Mouse (Mus musculus) frontal cortex, adult 2 months (tissue): ENCODE results near the gene Ppard. TPM values are rescaled to one million over a fixed set of nuclear protein-coding genes. Genes with fewer than 3 reads are reported as not detected.

ENCODE experiments used
- DNase-seq, 2 experiments: peaks; one replicate each; pipeline ENCODE4 v3.0.0; 2022; ENCODE audit warnings: low spot score in 1 of 2; ENCODE audit errors: extremely low spot score in 1 of 2
- polyA plus RNA-seq: library from polyadenylated mRNA; depleted of rRNA; stranded (reverse); fragments of >200 nt; gene quantifications from 2 replicates; pipeline ENCODE4 v1.2.3, GENCODE M21; 2012

Ppard gene
- polyA plus RNA-seq, 1 experiment: 21.2 TPM

DNA sequence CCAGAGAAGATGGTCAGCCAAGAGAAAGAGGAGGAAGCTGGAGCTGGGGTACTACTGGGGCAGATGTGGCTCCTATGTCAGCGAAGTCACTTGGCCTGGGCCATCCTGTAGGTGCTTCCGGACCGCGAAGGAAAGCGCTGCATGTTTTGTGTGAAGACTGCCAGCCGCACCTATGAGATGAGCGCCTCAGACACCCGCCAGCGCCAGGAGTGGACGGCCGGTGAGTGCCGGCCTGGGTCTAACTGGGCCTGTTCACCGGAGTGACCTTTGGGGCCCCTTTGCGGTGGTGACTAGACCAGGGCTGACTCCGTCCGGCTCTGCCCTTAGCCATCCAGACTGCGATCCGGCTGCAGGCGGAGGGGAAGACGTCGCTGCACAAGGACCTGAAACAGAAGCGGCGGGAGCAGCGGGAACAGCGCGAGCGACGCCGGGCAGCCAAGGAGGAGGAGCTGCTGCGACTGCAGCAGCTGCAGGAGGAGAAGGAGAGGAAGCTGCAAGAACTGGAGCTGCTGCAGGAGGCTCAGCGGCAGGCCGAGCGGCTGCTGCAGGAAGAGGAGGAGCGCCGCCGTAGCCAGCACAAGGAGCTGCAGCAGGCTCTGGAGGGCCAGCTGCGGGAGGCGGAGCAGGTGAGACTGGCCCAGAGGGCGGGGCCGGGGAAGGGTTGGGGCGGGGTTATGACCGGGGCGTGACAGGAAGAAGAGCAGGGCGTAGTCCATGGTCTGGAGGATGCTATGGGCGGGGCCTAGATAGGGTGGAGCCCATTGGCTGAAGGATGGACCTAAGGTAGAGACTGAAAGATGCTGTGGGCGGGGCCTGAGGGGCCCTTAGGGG, 8.7 kb upstream of the Ppard start:
- DNase-seq: peak; percentile 76 to 91

DNA sequence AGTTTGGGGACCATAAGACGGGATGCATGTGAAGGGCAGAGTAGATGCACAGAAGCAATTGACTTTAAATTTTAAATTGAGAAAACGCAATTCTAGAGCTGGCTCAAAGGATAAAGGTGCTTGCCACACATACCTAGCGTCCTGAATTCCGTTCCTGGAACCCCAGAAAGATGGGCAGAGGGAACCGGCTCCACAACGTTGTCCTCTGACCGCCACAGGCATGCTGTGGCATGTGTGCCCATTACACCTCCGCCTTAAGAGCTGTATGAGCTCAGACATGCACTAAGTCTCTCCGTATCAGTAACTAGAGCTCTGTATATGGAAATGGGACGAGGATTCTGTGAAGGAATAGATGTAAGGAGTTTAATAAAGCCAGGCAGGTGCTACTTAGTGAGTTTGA, 7.9 kb upstream of the Ppard start:
- no peak for DNase-seq

DNA sequence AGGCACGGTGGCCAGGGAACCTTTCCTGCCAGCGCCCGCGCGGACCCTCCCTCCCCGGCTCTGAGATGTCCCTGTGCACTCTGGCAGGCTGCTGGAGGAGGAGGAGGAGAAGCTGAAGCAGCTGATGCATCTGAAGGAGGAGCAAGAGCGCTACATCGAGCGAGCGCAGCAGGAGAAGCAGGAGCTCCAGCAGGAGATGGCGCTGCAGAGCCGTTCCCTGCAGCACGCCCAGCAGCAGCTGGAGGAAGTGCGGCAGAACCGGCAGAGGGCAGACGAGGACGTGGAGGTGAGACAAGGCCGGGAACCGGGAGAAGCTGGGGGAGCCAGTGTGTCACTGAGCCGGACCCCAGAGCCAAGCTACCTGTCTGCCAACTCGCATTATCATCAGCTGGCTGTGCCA, 6.5 kb upstream of the Ppard start:
- peak; percentile 89 to 95 for DNase-seq

DNA sequence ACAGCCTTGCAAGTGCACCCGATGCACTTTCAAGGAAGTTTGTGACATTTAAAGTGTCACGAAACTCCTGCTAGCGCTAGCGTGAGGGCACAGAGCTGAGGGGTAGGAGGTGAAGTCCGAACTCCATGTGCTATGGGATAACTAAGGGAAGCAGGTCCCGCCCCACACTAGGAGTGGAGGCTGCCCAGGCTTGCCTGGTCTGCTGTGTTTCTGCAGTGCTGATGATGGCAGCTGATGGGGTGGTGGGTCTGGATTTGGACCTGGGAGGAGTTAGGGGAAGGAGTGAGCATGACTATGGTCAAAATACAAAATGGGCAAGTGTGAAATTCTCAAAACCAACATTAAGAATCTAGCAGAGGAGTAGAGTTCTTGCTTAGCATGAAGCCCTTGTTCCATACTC, 2.0 kb upstream of the Ppard start:
- DNase-seq: no peak

DNA sequence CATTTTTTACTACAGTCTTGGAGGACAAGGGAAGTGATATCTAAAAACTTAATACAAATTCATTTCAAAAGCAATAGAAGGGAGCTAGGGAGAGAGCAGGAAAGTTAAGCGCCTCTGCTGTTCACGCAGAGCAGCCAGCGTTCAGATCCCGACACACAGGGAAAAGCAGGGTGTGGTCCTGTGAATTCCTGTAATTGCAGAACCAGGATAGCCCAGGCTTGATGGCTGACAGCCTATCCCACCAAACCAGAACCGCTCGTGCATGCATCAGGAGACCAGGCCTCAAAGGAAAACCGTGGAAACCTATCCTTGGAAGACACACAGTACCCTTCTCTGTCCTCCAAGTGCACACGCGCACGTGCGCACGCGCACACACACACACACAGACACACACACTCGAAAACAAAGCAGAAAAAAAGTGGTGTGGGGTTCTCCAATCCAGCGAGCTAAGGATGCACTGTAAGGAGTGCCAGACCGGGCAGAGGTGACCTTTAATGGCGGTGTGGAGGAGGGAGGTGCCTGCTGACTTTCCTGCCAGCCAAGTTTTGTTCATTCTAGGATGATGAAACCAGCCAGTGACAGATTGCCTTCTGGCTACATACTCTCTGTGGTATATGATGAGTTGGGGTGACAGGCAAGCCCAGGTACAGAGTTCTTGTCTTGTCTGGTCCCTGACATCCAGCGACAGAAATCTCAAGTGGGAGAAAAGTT, 1.3 kb upstream of the Ppard start:
- no peak for DNase-seq

DNA sequence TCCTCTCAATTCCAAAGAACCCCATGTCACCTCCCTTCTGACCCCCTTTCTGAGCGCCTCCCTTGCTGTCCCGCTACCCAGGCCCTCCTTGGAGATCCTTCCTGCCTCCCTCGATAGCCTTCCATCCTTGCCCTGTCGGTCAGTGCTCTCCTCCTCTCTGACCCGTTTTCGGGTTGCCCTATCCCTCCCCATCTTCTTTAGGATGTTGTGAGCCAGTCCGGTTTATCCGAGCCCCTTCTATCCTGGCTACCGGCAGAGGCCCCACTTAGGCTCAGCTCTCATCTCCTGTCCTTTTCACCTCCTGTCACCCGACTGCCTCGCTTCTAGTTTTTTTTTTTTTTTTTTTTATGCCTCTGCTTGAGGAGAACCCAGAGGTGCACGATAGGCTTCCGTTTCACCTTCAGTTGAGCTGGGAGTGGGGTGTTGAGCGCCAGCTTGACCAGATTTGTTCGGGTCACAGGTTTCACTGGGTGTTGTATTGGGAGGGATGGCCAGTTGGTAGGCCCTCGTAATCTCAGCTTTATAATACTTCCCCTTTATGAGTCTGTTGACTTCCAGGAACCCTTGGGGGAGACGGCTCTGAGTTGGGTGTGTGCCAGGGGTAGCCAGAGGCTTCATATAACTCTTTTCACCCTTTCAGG, 711 bp downstream of the Ppard start:
- DNase-seq: no peak

DNA sequence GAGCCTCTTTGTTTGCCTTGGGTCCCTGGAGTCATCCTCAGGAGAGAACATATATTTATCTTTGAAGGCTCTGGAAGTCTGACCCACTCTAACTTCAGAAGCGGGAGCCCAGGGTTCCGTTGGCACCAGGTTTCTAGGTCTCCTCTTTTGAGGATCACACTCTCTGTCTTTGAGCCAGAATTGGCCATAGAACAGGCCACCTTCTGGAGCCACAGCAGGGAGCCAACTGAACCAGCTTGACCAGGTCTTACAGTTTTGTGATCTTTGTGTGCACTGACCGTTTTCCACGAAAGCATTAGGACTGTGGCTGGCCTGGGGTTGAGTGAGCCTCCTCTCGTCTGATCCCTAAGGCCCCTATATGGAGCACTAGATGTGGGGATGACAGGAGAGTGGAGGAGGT, 2.1 kb downstream of the Ppard start:
- no peak for DNase-seq

DNA sequence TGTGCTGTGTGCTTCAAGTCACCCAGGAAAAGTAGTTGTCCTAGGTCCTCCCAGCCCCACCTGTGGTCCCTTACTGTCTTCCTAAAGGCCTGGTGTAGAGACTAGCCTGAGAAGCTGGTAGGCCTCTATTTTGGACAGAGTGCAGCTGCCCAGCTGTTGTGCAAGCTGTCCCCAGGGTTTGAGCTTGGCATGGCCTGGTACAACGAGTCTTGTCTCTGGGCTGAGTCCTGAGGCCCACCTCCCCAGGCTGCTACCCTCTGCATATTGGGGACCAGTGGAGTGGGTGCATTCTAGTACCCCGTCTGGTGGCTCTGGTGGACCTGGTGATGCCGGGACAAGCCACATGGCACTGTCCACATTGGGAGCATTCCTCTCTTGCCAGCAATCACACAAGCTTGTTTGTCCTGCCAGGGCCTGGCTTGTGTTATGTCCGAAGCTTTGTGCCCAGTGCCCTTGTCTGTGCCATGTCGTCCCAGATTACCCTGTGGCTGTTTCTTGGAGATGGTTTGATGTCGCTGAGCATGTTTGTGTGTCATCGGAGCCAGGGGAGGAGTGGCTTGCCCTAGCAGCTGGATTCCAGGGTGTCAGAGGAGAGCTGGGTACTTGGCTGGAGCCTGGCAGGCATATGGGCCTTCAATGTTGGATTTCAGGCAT, 3.6 kb downstream of the Ppard start:
- no peak for DNase-seq

- no peak for DNase-seq
These were observed 4.1 kb downstream of the Ppard start for GRCm38 (mm10) chr17:28236636-28237015.

DNA sequence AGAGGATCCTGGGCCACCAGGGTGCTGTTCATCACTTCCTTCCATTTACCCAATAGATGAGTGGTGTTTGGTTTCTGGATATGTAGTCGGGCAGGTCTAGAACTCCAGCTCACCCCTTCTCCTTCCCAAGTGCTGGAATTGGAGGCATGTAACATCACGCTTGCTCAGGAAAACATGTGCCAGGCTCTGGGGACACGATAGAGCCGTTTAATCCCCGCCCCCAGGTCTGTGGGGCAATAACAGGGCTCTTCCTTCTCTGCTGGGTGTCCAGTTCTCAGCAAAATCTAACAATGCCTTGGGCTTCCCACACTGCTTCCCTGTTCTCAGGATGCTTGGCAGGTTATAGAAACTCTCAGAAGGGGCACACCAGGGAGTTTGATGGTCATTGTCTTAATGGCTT, 4.9 kb downstream of the Ppard start:
- no peak for DNase-seq

DNA sequence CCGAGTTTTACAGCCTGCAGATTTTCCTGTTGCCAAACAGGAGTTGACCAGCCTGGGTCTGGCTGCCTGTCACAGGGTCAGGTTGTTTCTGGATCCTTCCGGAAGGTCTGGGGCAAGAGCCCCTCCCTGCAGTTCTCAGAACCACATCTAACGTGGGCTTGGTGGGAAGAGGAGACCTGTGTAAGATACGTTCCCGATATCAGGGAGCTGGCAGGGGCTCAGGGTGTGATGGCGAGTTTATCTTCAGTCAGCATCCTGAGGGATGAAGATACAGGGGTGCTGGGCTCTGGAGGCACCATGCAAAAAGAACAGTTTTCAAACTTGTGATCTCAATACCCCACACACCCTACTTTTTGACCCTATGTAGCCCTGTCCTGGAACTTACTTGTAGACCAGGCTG, 5.4 kb downstream of the Ppard start:
- no peak for DNase-seq

GRCm38 (mm10) chr17:28240846-28241245, 8.3 kb downstream of the Ppard start:
- DNase-seq: no peak

GRCm38 (mm10) chr17:28242296-28242695, 9.8 kb downstream of the Ppard start:
- DNase-seq: no peak

- DNase-seq: no peak
These were observed 11.7 kb downstream of the Ppard start for GRCm38 (mm10) chr17:28244214-28244613.

- DNase-seq: no peak
These were observed 12.2 kb downstream of the Ppard start for GRCm38 (mm10) chr17:28244714-28245113.

DNA sequence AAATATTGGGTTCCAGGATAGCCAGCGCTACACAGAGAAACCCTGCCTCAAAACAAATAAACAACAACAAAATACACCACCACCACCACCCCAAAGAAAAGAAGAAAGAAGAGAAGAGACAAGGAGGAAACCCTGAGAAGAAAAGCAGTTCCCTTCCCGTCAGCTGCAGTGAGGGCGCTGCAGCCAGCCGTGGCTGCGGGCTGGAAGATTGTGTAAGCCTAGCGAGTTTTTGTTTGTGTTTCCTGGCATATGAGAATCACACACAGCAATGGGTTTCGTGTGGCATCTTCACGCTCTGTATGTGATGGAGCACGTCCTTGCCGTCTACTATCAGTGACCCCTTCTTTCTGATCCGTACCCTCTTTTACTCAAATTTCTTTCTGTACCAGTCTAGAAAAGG, 14.1 kb downstream of the Ppard start:
- no peak for DNase-seq

DNA sequence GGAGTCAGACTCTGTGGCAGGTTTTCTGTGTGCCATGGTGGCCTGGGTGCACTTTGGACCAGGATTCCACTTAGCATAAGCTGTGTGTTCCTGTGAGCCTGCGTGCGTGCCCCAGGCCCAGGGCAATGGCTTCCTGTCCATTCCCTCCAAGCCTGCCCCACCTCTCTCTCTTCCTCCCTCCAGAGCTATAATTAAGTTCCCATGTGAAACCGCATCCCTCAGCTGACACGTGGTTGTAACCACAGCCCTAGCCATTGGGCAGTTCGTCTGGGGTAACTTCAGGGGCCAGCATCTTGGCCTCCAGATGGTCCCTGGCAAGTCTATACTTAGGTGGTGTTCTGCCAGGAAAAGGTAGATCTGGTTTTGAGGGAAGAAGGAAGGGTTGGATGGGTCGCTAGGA, 15.1 kb downstream of the Ppard start:
- no peak for DNase-seq

DNA sequence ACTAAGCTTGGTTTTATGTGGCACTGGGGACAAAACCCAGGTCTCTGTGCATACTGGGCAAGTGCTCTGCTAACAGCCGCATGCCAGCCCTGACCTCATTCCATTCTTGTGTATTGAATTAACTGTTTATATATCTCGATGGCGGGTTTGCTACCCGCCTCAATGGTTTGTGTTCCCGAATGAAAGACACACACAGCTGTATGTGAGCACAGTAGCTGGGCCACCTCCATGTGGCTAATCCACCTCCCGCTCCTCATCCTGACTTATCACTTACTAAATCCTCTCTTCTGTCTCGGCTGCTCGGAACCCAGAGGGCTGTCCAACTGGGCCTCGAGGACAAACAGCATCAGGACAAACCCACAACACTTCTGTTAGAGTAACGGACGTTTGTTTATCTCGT, 16.6 kb downstream of the Ppard start:
- DNase-seq: no peak

- DNase-seq: no peak
These were observed 19.2 kb downstream of the Ppard start for GRCm38 (mm10) chr17:28251579-28252280.

GRCm38 (mm10) chr17:28252281-28252648, 19.8 kb downstream of the Ppard start:
- no peak for DNase-seq

- DNase-seq: no peak
These were observed 20.7 kb downstream of the Ppard start for GRCm38 (mm10) chr17:28253216-28253615.
